Mouse (Mus musculus) embryonic stem cell, embryonic (primary cell): ENCODE measurements at regions not wholly inside any gene's neighbourhood (a gene's known extent, or its start where the extent isn't known, plus 50 kb on each side); places are given as distances from the start of the nearest gene placed in this dataset.
"Not testable (repeated sequence)": the region's sequence is repeated elsewhere in the genome, so short reads cannot be mapped to it uniquely, and the experiment has no call there.

ENCODE experiments used
- CTCF ChIA-PET, 4 experiments: fragments of 300-600 bp in 2 of 4; fragments of 350-600 bp in 2 of 4; sonication (Branson Sonifier 250); formaldehyde crosslinking; loops; one replicate each; lab custom pipeline; 2022; ENCODE audit warnings: inconsistent platforms in 2 of 4; lab: Charles Lee
- POLR2A ChIA-PET, 4 experiments: fragments of 300-600 bp in 2 of 4; fragments of 350-600 bp in 2 of 4; sonication (Branson Sonifier 250); formaldehyde crosslinking; loops; one replicate each; lab custom pipeline; 2022; ENCODE audit warnings: antibody characterized with exemption in 4 of 4, inconsistent platforms in 1 of 4; lab: Charles Lee

DNA sequence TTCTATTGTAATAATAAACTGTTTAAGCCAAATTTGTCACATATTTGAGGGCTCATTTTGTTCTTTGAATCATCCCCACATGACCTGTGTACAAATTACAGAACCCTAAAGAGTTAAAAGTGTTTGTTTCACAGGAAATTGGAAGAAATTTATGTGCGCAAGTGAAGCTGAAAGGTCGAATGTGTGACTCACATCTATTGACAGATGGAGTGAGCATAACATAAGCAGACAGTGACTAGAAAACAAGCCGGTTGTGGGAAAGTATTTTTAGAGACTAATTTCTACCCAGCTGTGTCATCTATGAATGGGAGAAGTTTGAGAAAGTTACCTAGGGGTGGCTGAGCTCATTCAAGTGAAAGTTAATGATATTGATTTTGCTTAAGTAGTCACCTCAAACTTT, 732.8 kb downstream of the Kcna4 start:
- POLR2A ChIA-PET = no interaction called here
- CTCF ChIA-PET = no interaction called here

- ChIA-PET POLR2A (no interaction called here), CTCF (interaction anchor here in 1 of 4 experiments (0.5 kb wide), 1 partner anchor 697 kb away, joined by 3 read pairs; no protein-coding TSS in a partner anchor)
Measured at GRCm38 (mm10) chr2:108030657-108031056, 740.2 kb downstream of the Kcna4 start.

DNA sequence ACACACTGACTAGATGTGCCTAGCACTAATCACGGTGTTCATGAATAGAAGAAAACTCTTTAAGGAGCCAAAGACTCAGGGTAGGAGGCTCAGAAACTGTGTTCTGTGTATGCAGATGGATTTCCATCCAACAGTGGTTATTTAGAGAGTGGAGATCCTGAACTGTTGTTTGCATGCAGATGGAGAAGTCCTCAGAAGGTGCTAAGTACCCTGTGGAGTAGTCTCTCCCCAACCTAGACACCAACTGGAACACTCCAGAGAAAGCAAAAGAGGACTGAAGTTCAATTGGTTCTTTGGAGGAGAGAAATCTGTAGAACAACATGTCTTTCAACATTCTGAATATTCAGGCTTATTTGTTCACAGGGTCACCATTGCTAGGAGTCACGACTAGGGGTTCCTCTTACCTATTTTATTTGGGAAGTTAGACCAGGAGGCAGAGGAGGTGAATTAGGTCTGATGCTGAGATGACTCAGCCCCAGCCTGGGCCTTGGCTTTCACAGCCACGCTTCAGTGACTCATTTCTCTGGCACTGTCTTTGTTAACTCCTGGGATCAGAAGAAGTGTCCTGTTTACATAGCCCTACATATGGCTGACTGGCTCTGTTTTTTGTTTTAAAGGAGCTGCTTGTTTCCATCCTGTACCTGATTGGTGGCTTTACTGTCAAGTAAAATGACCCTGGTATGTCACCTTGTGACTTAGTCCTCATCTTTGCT, 742.0 kb downstream of the Kcna4 start:
- POLR2A ChIA-PET = no interaction called here

DNA sequence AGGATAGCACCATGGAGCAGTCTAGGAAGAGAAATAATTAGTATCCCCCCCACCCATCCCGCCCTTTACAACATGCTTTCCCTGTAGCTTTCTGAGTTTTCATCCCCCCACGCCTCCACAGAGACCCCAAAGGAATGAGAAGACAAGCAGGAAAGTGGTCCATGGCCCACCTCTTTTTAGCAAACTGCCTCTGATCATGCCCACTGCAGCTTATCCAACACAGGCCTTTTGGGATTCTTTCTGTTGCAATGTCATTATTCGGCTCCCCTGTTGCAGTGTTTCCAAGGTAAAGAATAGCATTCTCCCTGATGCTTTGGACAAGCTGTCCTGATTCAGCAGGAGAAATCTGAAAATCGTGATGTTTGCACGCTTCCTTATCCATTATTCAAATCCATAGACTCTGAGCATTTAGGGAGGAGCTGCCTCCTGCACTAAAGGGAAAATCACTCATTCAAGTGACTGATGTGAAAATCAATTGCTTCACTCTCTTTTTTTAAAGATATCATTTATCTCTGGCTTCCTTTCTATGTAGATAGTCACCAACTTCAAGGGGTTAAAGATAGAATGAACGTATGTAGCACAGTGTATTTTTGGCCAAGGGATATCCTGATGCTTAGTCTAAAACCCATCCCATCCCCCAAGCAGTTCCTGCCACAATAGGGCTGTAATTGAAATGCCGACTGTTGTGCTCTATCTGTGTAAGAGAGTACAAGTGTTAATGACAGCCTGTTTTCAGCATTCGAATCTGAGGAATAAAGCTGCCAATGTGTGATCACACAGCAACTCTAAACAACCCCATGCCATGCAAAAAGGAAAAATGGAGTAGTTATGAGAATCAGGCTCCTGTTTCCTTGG, 743.1 kb downstream of the Kcna4 start:
- ChIA-PET CTCF (no interaction called here), POLR2A (interaction anchor here in 1 of 4 experiments (0.6 kb wide), 1 partner anchor 997 kb away, joined by 6 read pairs; no protein-coding TSS in a partner anchor)

More for the DNA sequence above, 742.0 kb downstream of the Kcna4 start:
- CTCF ChIA-PET = no interaction called here

- ChIA-PET CTCF (interaction anchor here in 1 of 4 experiments (0.7 kb wide), 1 partner anchor 464 kb away, joined by 3 read pairs; no protein-coding TSS in a partner anchor), POLR2A (no interaction called here)
Measured at GRCm38 (mm10) chr2:108034882-108035281, 744.4 kb downstream of the Kcna4 start.

GRCm38 (mm10) chr2:108042086-108042485, 751.6 kb downstream of the Kcna4 start:
- CTCF ChIA-PET = no interaction called here
- POLR2A ChIA-PET = no interaction called here

DNA sequence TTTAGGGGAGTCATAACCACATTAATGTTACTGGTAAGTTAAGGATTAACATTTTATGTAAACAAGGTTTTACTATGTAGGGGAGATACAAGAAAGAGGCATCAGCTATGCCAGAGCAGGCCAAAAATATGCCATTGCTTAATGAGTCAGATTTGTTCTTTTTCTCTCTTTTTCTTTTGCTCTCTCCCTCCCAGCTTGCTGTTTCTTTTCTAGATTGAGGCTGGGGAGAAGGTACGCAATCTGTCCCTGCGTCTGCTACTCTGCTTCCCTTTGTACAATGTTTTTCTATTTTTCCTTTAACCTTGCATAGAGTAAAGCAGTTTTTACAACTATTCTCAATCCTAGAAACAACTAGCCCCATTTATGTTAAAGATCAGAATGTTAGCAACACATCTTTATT, 754.4 kb downstream of the Kcna4 start:
- CTCF ChIA-PET = no interaction called here
- POLR2A ChIA-PET = no interaction called here

- POLR2A ChIA-PET = no interaction called here
- CTCF ChIA-PET = no interaction called here
Measured at GRCm38 (mm10) chr2:108045997-108046396, 755.6 kb downstream of the Kcna4 start.

DNA sequence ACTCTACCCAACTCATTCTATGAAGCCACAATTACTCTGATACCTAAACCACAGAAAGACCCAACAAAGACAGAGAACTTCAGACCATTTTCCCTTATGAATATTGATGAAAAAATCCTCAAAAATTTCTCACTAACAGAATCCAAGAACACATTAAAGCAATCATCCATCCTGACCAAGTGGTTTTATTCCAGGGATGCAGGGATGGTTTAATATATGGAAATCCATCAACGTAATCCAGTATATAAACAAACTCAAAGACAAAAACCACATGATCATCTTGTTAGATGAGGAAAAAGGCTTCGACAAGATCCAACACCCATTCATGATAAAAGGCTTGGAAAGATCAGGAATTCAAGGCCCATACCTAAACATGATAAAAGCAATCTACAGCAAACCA, 772.3 kb downstream of the Kcna4 start:
- POLR2A ChIA-PET, CTCF ChIA-PET: not testable (repeated sequence)

GRCm38 (mm10) chr2:108083911-108084310, 793.5 kb downstream of the Kcna4 start:
- ChIA-PET CTCF (no interaction called here), POLR2A (no interaction called here)

- CTCF ChIA-PET = no interaction called here
- POLR2A ChIA-PET = no interaction called here
Measured at GRCm38 (mm10) chr2:108090266-108090665, 799.8 kb downstream of the Kcna4 start.

GRCm38 (mm10) chr2:108097026-108097425, 806.6 kb downstream of the Kcna4 start:
- POLR2A ChIA-PET = no interaction called here
- CTCF ChIA-PET = no interaction called here

DNA sequence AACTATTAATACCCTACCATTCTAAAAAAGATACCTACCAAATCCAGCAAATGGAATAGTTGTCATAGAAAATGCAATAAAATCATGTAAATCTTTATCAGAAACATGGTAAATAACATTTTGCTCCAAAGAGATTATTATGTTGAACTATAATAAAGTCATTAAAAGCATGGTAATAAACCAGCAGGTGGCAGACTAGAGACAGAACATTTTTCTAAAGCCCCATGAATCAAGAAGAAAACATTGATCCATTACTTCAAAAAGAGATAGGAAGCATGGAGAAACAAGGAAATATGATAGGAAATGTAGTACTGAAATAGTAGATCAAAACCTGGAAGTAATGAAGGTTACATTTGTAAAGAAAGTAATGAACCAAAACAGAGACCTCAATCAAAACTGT, 819.7 kb downstream of the Kcna4 start:
- CTCF ChIA-PET = no interaction called here

DNA sequence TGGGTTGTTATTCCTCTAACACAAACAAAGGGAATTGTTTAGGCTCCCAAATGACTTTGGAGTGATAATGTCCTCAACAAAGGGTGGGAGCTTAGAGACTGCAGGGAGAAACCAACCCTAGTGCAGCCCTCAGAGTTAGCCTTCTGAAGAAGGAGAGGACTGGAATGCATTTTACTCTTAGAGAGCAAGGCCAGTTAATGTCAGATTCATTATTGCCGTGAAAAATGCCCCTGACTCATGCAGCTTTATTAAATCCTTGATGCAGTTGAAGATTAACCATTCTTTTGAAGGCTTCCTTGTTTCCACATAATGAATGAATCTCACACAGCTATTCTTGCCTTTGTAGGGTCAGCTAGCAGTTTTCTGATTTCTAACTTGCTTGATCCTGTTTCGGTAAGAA, 855.3 kb downstream of the Kcna4 start:
- POLR2A ChIA-PET = no interaction called here
- CTCF ChIA-PET = no interaction called here

More for the DNA sequence above, 819.7 kb downstream of the Kcna4 start:
- POLR2A ChIA-PET = no interaction called here

GRCm38 (mm10) chr2:108148221-108148620, 857.8 kb downstream of the Kcna4 start:
- POLR2A ChIA-PET = interaction anchor here in 1 of 4 experiments (1.0 kb wide), 1 partner anchor 182 kb away, joined by 3 read pairs; no protein-coding TSS in a partner anchor
- CTCF ChIA-PET = no interaction called here

DNA sequence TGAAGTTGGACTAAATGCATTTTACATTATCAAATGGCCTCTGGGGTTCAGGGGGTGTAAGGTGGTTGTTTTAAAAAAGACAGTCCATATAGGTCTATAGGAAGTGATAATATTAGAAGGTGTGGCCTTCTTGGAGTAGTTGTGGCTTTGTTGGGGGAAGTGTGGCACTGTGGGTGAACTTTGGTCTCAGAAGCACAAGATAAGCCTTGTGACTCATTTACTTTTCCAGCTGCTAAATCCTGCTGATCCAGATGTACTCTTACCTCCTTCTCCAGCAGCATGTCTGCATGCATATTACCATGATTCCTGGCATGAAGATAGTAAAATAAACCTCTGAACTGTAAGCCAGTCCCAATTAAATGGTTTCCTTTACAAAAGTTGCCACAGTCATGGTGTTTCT, 865.8 kb downstream of the Kcna4 start:
- CTCF ChIA-PET = no interaction called here
- POLR2A ChIA-PET = no interaction called here

DNA sequence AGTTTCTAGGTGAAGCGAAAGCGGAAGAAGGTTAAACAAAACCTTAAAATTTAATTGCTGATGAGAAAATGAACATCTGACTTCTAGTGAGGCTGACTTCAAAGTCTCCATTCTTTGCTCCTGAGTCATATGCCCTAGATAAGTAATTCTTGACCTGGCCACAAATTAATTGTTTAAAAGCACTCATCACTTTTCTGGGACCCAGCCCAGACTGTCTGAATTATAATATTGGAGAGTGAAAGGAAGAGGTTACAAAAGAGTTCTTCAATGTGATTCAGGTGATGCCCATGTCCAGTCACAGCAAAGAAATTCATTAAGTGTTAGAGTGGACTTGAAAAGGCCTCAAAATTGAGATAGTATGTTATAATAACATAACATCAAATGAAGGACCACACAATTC, 867.3 kb downstream of the Kcna4 start:
- CTCF ChIA-PET = no interaction called here

DNA sequence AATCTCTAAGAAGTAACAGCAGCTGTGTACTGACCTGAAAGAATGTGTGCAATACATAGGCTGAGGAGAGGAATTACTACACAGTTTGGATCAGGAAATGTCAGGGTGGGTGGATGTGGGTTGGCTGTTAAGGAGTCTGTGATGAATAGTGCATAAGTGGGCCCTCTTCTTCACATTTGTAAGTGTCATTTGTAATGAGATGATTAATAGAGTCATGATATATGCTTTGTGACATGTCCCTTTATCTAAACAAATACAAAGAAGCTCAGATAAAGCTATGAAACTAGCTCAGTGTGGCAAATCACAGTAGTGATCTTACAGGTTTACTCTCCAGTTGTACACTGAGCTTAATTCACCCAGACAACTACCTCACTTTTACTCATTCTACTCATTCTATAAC, 867.9 kb downstream of the Kcna4 start:
- CTCF ChIA-PET = no interaction called here
- POLR2A ChIA-PET = no interaction called here

More for the DNA sequence above, 867.3 kb downstream of the Kcna4 start:
- POLR2A ChIA-PET = no interaction called here

DNA sequence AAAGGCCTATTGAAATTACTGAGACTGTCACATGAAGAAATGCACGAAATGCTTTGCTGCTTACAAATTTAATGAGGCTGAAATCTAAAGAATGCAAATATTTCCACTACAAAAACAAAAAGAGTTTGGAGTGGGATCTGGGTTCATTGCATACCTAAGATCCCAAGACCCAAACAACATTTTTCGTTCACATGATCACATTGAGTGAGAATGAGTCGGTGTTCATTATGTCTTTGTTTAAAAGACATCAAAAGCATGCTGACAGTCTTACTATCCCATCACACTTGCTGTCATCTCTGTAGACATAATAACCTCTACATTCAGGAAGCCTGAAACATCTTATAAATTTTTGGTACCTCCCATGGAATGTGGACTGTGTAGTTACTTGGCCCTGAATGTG, 870.4 kb downstream of the Kcna4 start:
- CTCF ChIA-PET = no interaction called here

GRCm38 (mm10) chr2:108165085-108165484, 874.6 kb downstream of the Kcna4 start:
- ChIA-PET POLR2A (interaction anchor here in 1 of 4 experiments (0.9 kb wide), 1 partner anchor 14 kb away, joined by 3 read pairs; no protein-coding TSS in a partner anchor), CTCF (no interaction called here)

More for the DNA sequence above, 870.4 kb downstream of the Kcna4 start:
- POLR2A ChIA-PET = no interaction called here
